Mouse (Mus musculus): ENCODE data around the gene Crot.

- TF ChIP-seq CTCF (IDR thresholded peaks at IDR 0.05; ENCODE audit: borderline replicate concordance, extremely low read depth, insufficient read depth, insufficient read length) (no peak), POLR2A (IDR thresholded peaks at IDR 0.05; ENCODE audit: borderline replicate concordance, extremely low read depth, insufficient read depth, insufficient read length, poor library complexity, severe bottlenecking) (no peak)
Measured at GRCm38 (mm10) chr5:9014774-9015173, 17.6 kb upstream of the Crot start.

Data from brain, embryonic 14.5 days (tissue).